Mouse (Mus musculus) ovary, adult 18-20 months (tissue): Measurements from ENCODE around the gene Prkce.

Experiments
- DNase-seq: peaks from one replicate; pipeline ENCODE4 v3.0.0; 2022; ENCODE audit warnings: low spot score, mixed read lengths

The Prkce gene

GRCm38 (mm10) chr17:86261067-86261466, 93.5 kb downstream of the Prkce start:
- no peak for DNase-seq

GRCm38 (mm10) chr17:86263985-86264649, 96.5 kb downstream of the Prkce start:
- DNase-seq: peak; percentile 75

GRCm38 (mm10) chr17:86266051-86266450, 98.5 kb downstream of the Prkce start:
- no peak for DNase-seq

GRCm38 (mm10) chr17:86267126-86267760, 99.7 kb downstream of the Prkce start:
- DNase-seq: no peak

GRCm38 (mm10) chr17:86269639-86270038, 102.1 kb downstream of the Prkce start:
- DNase-seq: no peak

- no peak for DNase-seq
Observed at GRCm38 (mm10) chr17:86270523-86270922, 102.9 kb downstream of the Prkce start.

- no peak for DNase-seq
Observed at GRCm38 (mm10) chr17:86271277-86271676, 103.7 kb downstream of the Prkce start.

- no peak for DNase-seq
Observed at GRCm38 (mm10) chr17:86272961-86273360, 105.4 kb downstream of the Prkce start.

GRCm38 (mm10) chr17:86273566-86274349, 106.2 kb downstream of the Prkce start:
- no peak for DNase-seq

- no peak for DNase-seq
Observed at GRCm38 (mm10) chr17:86274350-86274744, 106.8 kb downstream of the Prkce start.

GRCm38 (mm10) chr17:86276381-86276780, 108.8 kb downstream of the Prkce start:
- no peak for DNase-seq

GRCm38 (mm10) chr17:86277032-86277798, 109.6 kb downstream of the Prkce start:
- DNase-seq: no peak

GRCm38 (mm10) chr17:86277999-86278526, 110.5 kb downstream of the Prkce start:
- no peak for DNase-seq

GRCm38 (mm10) chr17:86279751-86280150, 112.2 kb downstream of the Prkce start:
- no peak for DNase-seq

- DNase-seq: no peak
Observed at GRCm38 (mm10) chr17:86283741-86284140, 116.2 kb downstream of the Prkce start.

- no peak for DNase-seq
Observed at GRCm38 (mm10) chr17:86285058-86285457, 117.5 kb downstream of the Prkce start.

GRCm38 (mm10) chr17:86286747-86287271, 119.2 kb downstream of the Prkce start:
- DNase-seq: no peak

GRCm38 (mm10) chr17:86292711-86293110, 125.1 kb downstream of the Prkce start:
- no peak for DNase-seq

GRCm38 (mm10) chr17:86293247-86293744, 125.7 kb downstream of the Prkce start:
- DNase-seq: peak; percentile 38

- DNase-seq: no peak
Observed at GRCm38 (mm10) chr17:86299576-86299975, 132.0 kb downstream of the Prkce start.

GRCm38 (mm10) chr17:86300774-86301595, 133.4 kb downstream of the Prkce start:
- no peak for DNase-seq
